Mouse (Mus musculus) B cell, adult 2 months (primary cell): ENCODE data around the gene Man2c1.

Experiments used
- DNase-seq, 2 experiments: peaks; one replicate each; pipeline ENCODE4 v3.0.0; 2022

The Man2c1 gene

GRCm38 (mm10) chr9:57158013-57158470 is 27.6 kb downstream of the Man2c1 start, which contains the start of gene Commd4:
Commd4 (minus strand) TSS chr9:57158331.
- DNase-seq: peak; percentile 79 to 83

DNA sequence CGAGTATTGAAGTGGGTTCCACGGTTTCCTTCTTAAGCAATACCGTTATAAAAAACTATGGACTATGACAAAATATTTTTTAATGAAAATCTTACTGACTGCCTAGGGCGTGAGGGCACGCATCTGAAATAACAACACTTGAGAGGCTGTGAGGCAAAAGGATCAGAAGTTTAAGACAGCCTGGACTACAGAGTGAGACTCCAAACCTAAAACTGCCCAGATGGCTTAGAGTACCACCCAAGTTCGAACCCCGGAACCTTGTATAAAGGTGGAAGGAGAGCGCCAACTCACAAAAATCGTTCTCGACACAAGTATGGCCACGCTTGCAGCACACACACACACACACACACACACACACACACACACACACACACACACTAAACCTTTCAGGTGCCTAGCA is 28.0 kb downstream of the Man2c1 start:
- DNase-seq: no peak

GRCm38 (mm10) chr9:57162496-57162895 is 32.0 kb downstream of the Man2c1 start:
- no peak for DNase-seq

DNA sequence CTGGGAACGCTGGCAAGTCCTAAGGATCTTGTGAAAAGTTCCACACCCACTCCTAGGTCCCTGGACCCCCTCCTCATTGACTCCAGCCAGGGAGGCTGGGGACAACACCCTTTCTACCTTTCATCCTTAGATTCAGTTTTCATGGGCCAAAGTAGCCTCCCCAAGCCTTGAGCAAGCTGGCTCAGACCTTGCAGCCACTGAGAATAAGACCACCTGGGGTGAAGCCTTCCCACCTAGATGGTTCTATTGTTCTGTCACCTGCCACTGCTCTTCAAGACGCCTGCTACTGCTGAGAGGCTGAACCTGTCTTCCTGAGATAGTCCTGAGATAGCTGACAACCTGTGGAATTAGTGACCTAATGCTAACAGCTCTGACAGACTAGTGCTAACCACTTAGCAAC is 32.6 kb downstream of the Man2c1 start:
- DNase-seq: no peak

DNA sequence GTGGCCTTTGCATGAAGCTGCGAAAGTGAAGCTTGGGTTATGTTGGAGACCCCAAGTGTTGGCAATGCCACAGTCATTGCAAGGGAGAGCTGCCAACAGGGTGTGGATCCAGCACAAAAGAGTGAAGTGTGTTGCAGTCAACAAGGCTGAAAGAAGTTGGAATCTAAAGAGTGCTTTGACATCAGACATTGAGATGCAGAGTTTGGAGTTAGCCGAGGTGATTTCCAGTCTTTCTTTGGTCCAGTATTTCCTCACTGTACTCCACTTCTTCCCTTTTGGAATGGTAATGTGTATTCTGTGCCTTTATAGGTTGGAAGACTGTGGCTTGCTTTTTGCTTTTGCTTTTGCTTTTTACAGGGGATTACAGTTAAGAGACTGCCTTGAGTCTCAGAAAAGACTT is 35.7 kb downstream of the Man2c1 start:
- DNase-seq: no peak

DNA sequence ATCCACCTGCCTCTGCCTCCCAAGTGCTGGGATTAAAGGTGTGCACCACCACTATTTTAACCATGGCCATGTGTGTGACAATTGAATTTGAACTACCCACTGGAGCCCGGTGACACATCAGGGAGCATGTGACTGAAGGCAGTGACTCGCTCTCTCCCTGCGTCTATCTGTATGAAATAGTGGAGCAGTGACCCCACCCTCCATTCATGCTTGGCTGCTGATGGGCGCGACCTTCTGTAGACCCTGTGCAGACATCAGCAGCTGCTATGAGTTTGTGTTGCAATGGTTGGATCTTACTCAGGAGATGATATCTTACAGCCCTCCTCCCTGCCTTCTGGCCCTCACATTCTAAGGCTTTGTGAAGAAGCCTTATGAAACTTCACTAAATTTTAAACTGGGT is 37.9 kb downstream of the Man2c1 start:
- DNase-seq: no peak
